Mouse (Mus musculus): ENCODE results near the gene Hmgb2. TPM values are rescaled to one million over a fixed set of nuclear protein-coding genes. Genes with fewer than 3 reads are reported as not detected.
A peak's percentile ranks its signal among the peaks of the same experiment; 100 is the strongest.
"Not testable (repeated sequence)": the region's sequence is repeated elsewhere in the genome, so short reads cannot be mapped to it uniquely, and the experiment has no call there.

The Hmgb2 gene
- polyA plus RNA-seq, 1 experiment from 2014 or later, result 384 TPM

GRCm38 (mm10) chr8:57489366-57489765 is 22.3 kb upstream of the Hmgb2 start:
- no peaks in the 10 kb centered on the region for H3K27me3 ChIP-seq (ENCODE audit: insufficient read depth, poor library complexity, severe bottlenecking)
- no peaks in the 10 kb centered on the region for H3K9me3 ChIP-seq
- H3K4me1 ChIP-seq, result peaks cover 16% of the 10 kb centered on the region; the same call in 1 of the 2 replicates
- peak overlapping the region; percentile 96 for H3K27ac ChIP-seq
- H3K4me3 ChIP-seq, result no peak overlapping the region
- DNase-seq (ENCODE audit: low spot score), result no peak
- H3K36me3 ChIP-seq, result peaks cover 9% of the 10 kb centered on the region; the same call in 1 of the 2 replicates
- 86% methylated on average over 1 of the region's 1 CpGs for WGBS

DNA sequence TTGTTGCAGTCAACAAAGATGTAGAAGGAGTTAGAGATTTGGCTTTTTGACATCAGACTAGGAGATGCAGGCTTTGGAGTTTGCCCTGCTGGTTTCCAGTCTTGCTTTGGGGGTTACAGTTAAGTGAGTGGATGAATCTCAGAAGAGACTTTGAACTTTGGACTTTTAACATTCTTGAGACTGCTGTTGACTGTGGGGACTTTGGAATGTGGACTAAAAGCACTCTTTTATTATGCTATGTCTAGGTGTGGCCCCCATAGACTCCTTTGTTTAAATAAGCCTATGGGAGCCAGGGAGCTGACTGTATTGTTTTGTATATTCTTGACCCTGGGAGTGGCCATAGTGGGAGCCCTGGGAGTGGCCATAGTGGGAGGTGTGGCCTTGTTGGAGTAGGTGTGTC is 21.8 kb upstream of the Hmgb2 start:
- Histone ChIP-seq H3K4me1 (peaks cover 16% of the 10 kb centered on the region; the same call in 1 of the 2 replicates), H3K27me3 (ENCODE audit: insufficient read depth, poor library complexity, severe bottlenecking) (no peaks in the 10 kb centered on the region), H3K4me3 (no peak overlapping the region), H3K9me3 (no peaks in the 10 kb centered on the region), H3K27ac (no peak overlapping the region), H3K36me3 (peaks cover 8% of the 10 kb centered on the region; the same call in 1 of the 2 replicates)
- no peak for DNase-seq (ENCODE audit: low spot score)

DNA sequence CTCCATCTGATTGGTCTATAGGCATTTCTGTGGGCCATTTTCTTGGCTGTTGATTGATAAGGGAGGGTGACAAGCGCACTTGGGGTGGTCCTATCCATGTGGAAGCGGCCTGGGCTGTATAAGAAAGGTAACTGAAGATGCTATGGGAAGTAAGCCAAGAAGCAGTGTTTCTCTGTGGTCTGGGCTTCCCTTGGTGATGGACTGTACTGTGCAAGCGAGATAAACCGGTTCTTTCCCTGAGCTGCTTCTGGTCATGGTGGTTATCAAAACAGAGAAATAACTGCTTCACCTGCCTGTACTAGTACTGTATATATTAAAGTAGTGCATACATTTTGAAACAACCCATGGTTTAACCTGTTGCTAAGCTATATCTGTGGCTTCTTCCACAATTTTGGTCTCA is 19.8 kb upstream of the Hmgb2 start:
- Histone ChIP-seq H3K4me3 (no peak overlapping the region), H3K36me3 (peaks cover 10% of the 10 kb centered on the region; the same call in 1 of the 2 replicates), H3K27me3 (ENCODE audit: insufficient read depth, poor library complexity, severe bottlenecking) (no peaks in the 10 kb centered on the region), H3K9me3 (no peaks in the 10 kb centered on the region), H3K4me1 (0 out of 2 replicates have a peak, but pooled peaks cover 9% of the 10 kb centered on the region), H3K27ac (no peak overlapping the region)
- WGBS, result 92% methylated on average over 4 of the region's 4 CpGs
- no peak for DNase-seq (ENCODE audit: low spot score)

GRCm38 (mm10) chr8:57498494-57498846 is 13.2 kb upstream of the Hmgb2 start:
- 79% methylated on average over 8 of the region's 8 CpGs for WGBS
- no peak for DNase-seq (ENCODE audit: low spot score)
- H3K4me1 ChIP-seq, result no peaks in the 10 kb centered on the region
- no peak overlapping the region for H3K4me3 ChIP-seq
- H3K36me3 ChIP-seq, result peaks cover 10% of the 10 kb centered on the region; the same call in 1 of the 2 replicates
- no peak overlapping the region for H3K27ac ChIP-seq
- no peaks in the 10 kb centered on the region for H3K27me3 ChIP-seq (ENCODE audit: insufficient read depth, poor library complexity, severe bottlenecking)
- H3K9me3 ChIP-seq, result no peaks in the 10 kb centered on the region

DNA sequence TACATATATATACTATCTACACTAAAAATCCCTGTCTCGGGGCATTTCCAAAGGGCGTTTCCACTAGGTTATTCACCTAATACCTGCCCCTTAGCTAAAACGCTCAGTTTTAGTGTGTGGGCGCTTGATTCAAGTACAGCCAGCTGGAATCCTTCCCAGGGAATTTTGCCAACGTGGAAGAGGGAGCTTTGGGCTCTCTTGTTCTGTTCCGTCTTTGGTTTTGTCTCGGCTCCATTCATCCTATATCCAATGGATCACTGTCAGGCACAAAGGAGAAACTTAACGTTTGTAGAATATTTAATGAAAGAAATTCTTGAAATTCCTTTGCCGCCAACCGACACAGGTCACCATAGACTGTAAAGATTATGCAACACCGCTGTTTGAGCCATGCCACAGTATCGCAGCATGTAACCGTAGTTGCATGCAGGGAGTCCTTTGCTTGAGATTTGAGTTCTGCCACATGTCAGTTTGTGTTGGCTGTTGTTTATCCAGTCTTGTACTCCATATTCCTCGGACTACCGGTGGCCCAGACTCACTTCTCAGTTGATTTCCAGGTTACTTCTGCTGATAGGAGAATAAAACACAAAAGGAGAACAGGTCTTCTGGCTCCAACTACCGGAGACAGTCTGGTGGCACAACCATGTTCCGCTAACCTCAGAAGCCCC is 12.7 kb upstream of the Hmgb2 start:
- no peak for DNase-seq (ENCODE audit: low spot score)
- 0 out of 2 replicates have a peak, but pooled peaks cover 9% of the 10 kb centered on the region for H3K36me3 ChIP-seq
- H3K4me1 ChIP-seq, result no peaks in the 10 kb centered on the region
- H3K27ac ChIP-seq, result no peak overlapping the region
- no peaks in the 10 kb centered on the region for H3K27me3 ChIP-seq (ENCODE audit: insufficient read depth, poor library complexity, severe bottlenecking)
- WGBS, result 73% methylated on average over 17 of the region's 17 CpGs
- no peaks in the 10 kb centered on the region for H3K9me3 ChIP-seq
- H3K4me3 ChIP-seq, result no peak overlapping the region

GRCm38 (mm10) chr8:57503641-57504040 is 8.1 kb upstream of the Hmgb2 start:
- 56% methylated on average over 5 of the region's 5 CpGs for WGBS
- Histone ChIP-seq H3K4me1 (0 out of 2 replicates have a peak, but pooled peaks cover 4% of the 10 kb centered on the region), H3K27ac (no peak overlapping the region), H3K27me3 (ENCODE audit: insufficient read depth, poor library complexity, severe bottlenecking) (no peaks in the 10 kb centered on the region), H3K9me3 (no peaks in the 10 kb centered on the region), H3K36me3 (peaks cover 10% of the 10 kb centered on the region; the same call in 1 of the 2 replicates), H3K4me3 (no peak overlapping the region)
- DNase-seq (ENCODE audit: low spot score), result peak; percentile 82

GRCm38 (mm10) chr8:57505500-57505899 is 6.2 kb upstream of the Hmgb2 start:
- not testable (repeated sequence) for H3K9me3 ChIP-seq; H3K27me3 ChIP-seq (ENCODE audit: insufficient read depth, poor library complexity, severe bottlenecking); H3K27ac ChIP-seq; DNase-seq (ENCODE audit: low spot score); H3K4me3 ChIP-seq; H3K4me1 ChIP-seq
- peaks cover 12% of the 10 kb centered on the region; the same call in 1 of the 2 replicates for H3K36me3 ChIP-seq
- 68% methylated on average over 1 of the region's 1 CpGs for WGBS

DNA sequence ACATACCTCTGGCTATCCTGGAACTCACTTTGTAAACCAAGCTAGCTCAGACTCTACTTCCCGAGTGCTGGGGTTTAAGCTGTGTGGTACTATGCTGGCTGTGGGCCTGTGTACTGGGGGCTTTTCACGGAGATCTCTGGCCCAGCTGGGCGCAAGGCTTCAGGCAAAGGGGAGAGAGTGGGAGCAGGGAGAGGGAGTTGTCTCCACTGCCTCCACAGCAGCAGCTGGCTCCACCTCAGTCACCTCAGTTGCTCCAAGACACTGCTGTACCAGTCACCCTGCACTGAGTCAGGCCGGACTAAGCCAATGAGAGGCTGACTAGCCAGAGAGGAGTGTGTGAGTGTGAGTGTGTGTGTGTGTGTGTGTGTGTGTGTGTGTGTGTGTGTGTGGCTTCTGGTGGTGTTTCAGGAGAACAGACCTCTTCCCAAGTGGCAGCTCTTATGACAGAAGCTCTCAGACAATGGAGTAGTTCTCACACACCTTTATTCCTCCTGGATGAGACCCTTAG is 4.1 kb upstream of the Hmgb2 start:
- peak; percentile 57 for DNase-seq (ENCODE audit: low spot score)
- H3K27ac ChIP-seq, result 0 out of 2 replicates have a peak overlapping the region, but pooled peaks have one; percentile 10
- H3K4me1 ChIP-seq, result 0 out of 2 replicates have a peak, but pooled peaks cover 12% of the 10 kb centered on the region
- no peaks in the 10 kb centered on the region for H3K27me3 ChIP-seq (ENCODE audit: insufficient read depth, poor library complexity, severe bottlenecking)
- WGBS, result 85% methylated on average over 4 of the region's 4 CpGs
- peaks cover 13% of the 10 kb centered on the region; the same call in 1 of the 2 replicates for H3K36me3 ChIP-seq
- H3K4me3 ChIP-seq, result no peak overlapping the region
- H3K9me3 ChIP-seq, result no peaks in the 10 kb centered on the region

DNA sequence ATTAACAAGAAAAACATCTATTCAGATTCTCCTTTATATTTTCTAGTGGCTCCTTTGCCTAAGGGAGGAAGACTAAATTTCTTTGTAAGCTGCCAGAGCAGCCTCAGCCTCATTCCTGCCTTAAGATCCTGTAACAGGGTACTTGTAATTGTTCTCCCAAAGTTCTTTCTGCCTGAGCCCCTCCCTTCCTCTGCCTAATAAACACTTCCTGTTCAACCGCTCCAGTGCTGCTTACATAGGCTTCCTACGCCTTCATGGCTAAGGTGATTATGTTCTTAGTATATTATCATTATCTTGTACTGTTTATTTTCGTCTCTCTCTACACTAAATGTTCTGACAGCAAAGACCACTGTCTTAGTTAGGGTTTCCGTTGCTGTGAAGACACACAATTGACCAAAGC is 3.0 kb upstream of the Hmgb2 start:
- Histone ChIP-seq H3K27ac (no peak overlapping the region), H3K27me3 (ENCODE audit: insufficient read depth, poor library complexity, severe bottlenecking) (no peaks in the 10 kb centered on the region), H3K4me3 (no peak overlapping the region), H3K4me1 (peaks cover 15% of the 10 kb centered on the region; the same call in 1 of the 2 replicates), H3K9me3 (no peaks in the 10 kb centered on the region), H3K36me3 (peaks cover 16% of the 10 kb centered on the region)
- WGBS, result 71% methylated on average over 4 of the region's 4 CpGs
- DNase-seq (ENCODE audit: low spot score), result no peak

- Histone ChIP-seq H3K4me1 (peaks cover 13% of the 10 kb centered on the region; the same call in 1 of the 2 replicates), H3K36me3 (peaks cover 33% of the 10 kb centered on the region), H3K27me3 (ENCODE audit: insufficient read depth, poor library complexity, severe bottlenecking) (no peaks in the 10 kb centered on the region), H3K27ac (peak overlapping the region; percentile 96), H3K4me3 (peak overlapping the region; percentile 94), H3K9me3 (no peaks in the 10 kb centered on the region)
- no peak for DNase-seq (ENCODE audit: low spot score)
- WGBS, result 1% methylated on average over 31 of the region's 31 CpGs
Measured at GRCm38 (mm10) chr8:57510791-57511315, 854 bp upstream of the Hmgb2 start.

GRCm38 (mm10) chr8:57512141-57513056 is 692 bp downstream of the Hmgb2 start:
- H3K27me3 ChIP-seq (ENCODE audit: insufficient read depth, poor library complexity, severe bottlenecking), result no peaks in the 10 kb centered on the region
- H3K4me1 ChIP-seq, result peaks cover 13% of the 10 kb centered on the region; the same call in 1 of the 2 replicates
- no peak for DNase-seq (ENCODE audit: low spot score)
- H3K36me3 ChIP-seq, result peaks cover 39% of the 10 kb centered on the region
- peak overlapping the region; percentile 94 for H3K4me3 ChIP-seq
- H3K9me3 ChIP-seq, result no peaks in the 10 kb centered on the region
- under 1% methylated on average over 82 of the region's 96 CpGs for whole genome bisulfite sequencing
- H3K27ac ChIP-seq, result peak overlapping the region; percentile 100

- peak overlapping the region; percentile 94 for H3K4me3 ChIP-seq
- not testable (repeated sequence) for H3K9me3 ChIP-seq; H3K27me3 ChIP-seq (ENCODE audit: insufficient read depth, poor library complexity, severe bottlenecking)
- peak; percentile 31 for DNase-seq (ENCODE audit: low spot score)
- H3K4me1 ChIP-seq, result peaks cover 13% of the 10 kb centered on the region; the same call in 1 of the 2 replicates
- H3K27ac ChIP-seq, result peak overlapping the region; percentile 100
- 26% methylated on average over 10 of the region's 10 CpGs for WGBS
- peaks cover 42% of the 10 kb centered on the region for H3K36me3 ChIP-seq
Measured at GRCm38 (mm10) chr8:57513178-57513661, 1.5 kb downstream of the Hmgb2 start.
